In genomic region chr5:114738707-114739241, GRCm38 (mm10) we compare ENCODE assay signal across 8 mouse cellular contexts. TPM values are rescaled to one million over a fixed set of nuclear protein-coding genes. Genes with fewer than 3 reads are reported as not detected.
A peak's percentile ranks its signal among the peaks of the same experiment; 100 is the strongest.
DNase-seq lines count a peak whose midpoint lies in the region; ATAC-seq lines count a peak whose summit lies in the region.

No protein-coding gene starts in this region.

- H3K4me3 ChIP-seq in heart, embryonic 12.5 days: no peak overlapping the region
- H3K4me3 ChIP-seq in liver, embryonic 13.5 days (replicated peaks): no peak overlapping the region
- H3K4me3 ChIP-seq in forebrain, embryonic 15.5 days: no peak overlapping the region

- peak; percentile 71 for DNase-seq in adrenal gland, postnatal 14 days
- peak; percentile 68 for DNase-seq in cerebellum, adult 9-10 months
- DNase-seq in liver, embryonic 13.5 days: no peak
- DNase-seq in c-Kit-positive CD71-positive TER-119-positive erythroid progenitor cells, embryonic 14.5 days (ENCODE audit: low spot score): no peak
- no peak for DNase-seq in frontal cortex, postnatal 14 days (ENCODE audit: low spot score in 2 of 2)
- no peak for DNase-seq in retina, postnatal 1 day

- no peaks in the 10 kb centered on the region for H3K27me3 ChIP-seq in heart, embryonic 12.5 days (replicated peaks)
- H3K27me3 ChIP-seq in liver, embryonic 13.5 days: no peaks in the 10 kb centered on the region
- H3K27me3 ChIP-seq in forebrain, embryonic 15.5 days: no peaks in the 10 kb centered on the region

- peaks cover 86% of the 10 kb centered on the region for H3K36me3 ChIP-seq in heart, embryonic 12.5 days
- peaks cover 94% of the 10 kb centered on the region for H3K36me3 ChIP-seq in liver, embryonic 13.5 days
- H3K36me3 ChIP-seq in forebrain, embryonic 15.5 days: peaks cover 76% of the 10 kb centered on the region

- ATAC-seq in heart, embryonic 12.5 days (ENCODE audit: insufficient number of reproducible peaks, low FRiP score): peak; percentile 56; the same call in 1 of the 2 replicates
- ATAC-seq in liver, embryonic 13.5 days (ENCODE audit: low read depth): peak; percentile 47; the same call in 1 of the 2 replicates
- no peak for ATAC-seq in forebrain, embryonic 15.5 days (replicated peaks)

- no peaks in the 10 kb centered on the region for H3K9me3 ChIP-seq in heart, embryonic 12.5 days (replicated peaks)
- H3K9me3 ChIP-seq in liver, embryonic 13.5 days (replicated peaks): no peaks in the 10 kb centered on the region
- no peaks in the 10 kb centered on the region for H3K9me3 ChIP-seq in forebrain, embryonic 15.5 days

- H3K9ac ChIP-seq in heart, embryonic 12.5 days: no peak overlapping the region
- H3K9ac ChIP-seq in liver, embryonic 13.5 days: no peak overlapping the region
- H3K9ac ChIP-seq in forebrain, embryonic 15.5 days (replicated peaks): no peak overlapping the region

- WGBS in heart, embryonic 12.5 days: 73% methylated on average over 12 of the region's 12 CpGs
- 77% methylated on average over 12 of the region's 12 CpGs for WGBS in liver, embryonic 13.5 days (ENCODE audit: insufficient replicate concordance)
- WGBS in forebrain, embryonic 15.5 days: 89% methylated on average over 12 of the region's 12 CpGs

- no peak overlapping the region for H3K4me2 ChIP-seq in heart, embryonic 12.5 days
- H3K4me2 ChIP-seq in liver, embryonic 13.5 days: no peak overlapping the region
- no peak overlapping the region for H3K4me2 ChIP-seq in forebrain, embryonic 15.5 days (replicated peaks)

- peak overlapping the region; percentile 37; the same call in 1 of the 2 replicates for H3K27ac ChIP-seq in heart, embryonic 12.5 days (ENCODE audit: poor library complexity, severe bottlenecking)
- no peak overlapping the region for H3K27ac ChIP-seq in liver, embryonic 13.5 days
- no peak overlapping the region for H3K27ac ChIP-seq in forebrain, embryonic 15.5 days (replicated peaks)

- H3K4me1 ChIP-seq in heart, embryonic 12.5 days (replicated peaks): peaks cover 34% of the 10 kb centered on the region
- H3K4me1 ChIP-seq in liver, embryonic 13.5 days (replicated peaks): peaks cover 8% of the 10 kb centered on the region; the same call in 1 of the 2 replicates
- H3K4me1 ChIP-seq in forebrain, embryonic 15.5 days: peaks cover 14% of the 10 kb centered on the region

RNA-seq across cellular contexts. Expression of gene Tchp, which starts 31.2 kb away (rescaled TPM):
- total RNA-seq in adrenal gland, postnatal 14 days (2021): 6.9 and 10.0 TPM in 2 replicates
- 9.1 and 9.4 TPM in 2 replicates for polyA plus RNA-seq in heart, embryonic 12.5 days (2016; fragmentation: Nextera tagmentation; extraction: Ambion mirVana)
- polyA plus RNA-seq in liver, embryonic 13.5 days (2015; fragmentation: Nextera tagmentation; extraction: Ambion mirVana): 4.4 and 4.8 TPM in 2 replicates
- 14.8 and 16.7 TPM in 2 replicates for polyA plus RNA-seq in forebrain, embryonic 15.5 days (2015; fragmentation: Nextera tagmentation; extraction: Ambion mirVana)

RNA-seq across cellular contexts. Expression of gene Ankrd13a, which starts 35.7 kb away (rescaled TPM):
- total RNA-seq in adrenal gland, postnatal 14 days (2021): 89.4 and 95.0 TPM in 2 replicates
- polyA plus RNA-seq in heart, embryonic 12.5 days (2016; fragmentation: Nextera tagmentation; extraction: Ambion mirVana): 45.2 and 45.6 TPM in 2 replicates
- 43.3 and 49.0 TPM in 2 replicates for polyA plus RNA-seq in liver, embryonic 13.5 days (2015; fragmentation: Nextera tagmentation; extraction: Ambion mirVana)
- 31.4 and 32.8 TPM in 2 replicates for polyA plus RNA-seq in forebrain, embryonic 15.5 days (2015; fragmentation: Nextera tagmentation; extraction: Ambion mirVana)

RNA-seq across cellular contexts. Expression of gene Git2, which starts 36.5 kb away (rescaled TPM):
- 42.7 and 49.4 TPM in 2 replicates for total RNA-seq in adrenal gland, postnatal 14 days (2021)
- polyA plus RNA-seq in heart, embryonic 12.5 days (2016; fragmentation: Nextera tagmentation; extraction: Ambion mirVana): 33.6 and 36.4 TPM in 2 replicates
- polyA plus RNA-seq in liver, embryonic 13.5 days (2015; fragmentation: Nextera tagmentation; extraction: Ambion mirVana): 14.8 and 16.3 TPM in 2 replicates
- 46.6 and 52.5 TPM in 2 replicates for polyA plus RNA-seq in forebrain, embryonic 15.5 days (2015; fragmentation: Nextera tagmentation; extraction: Ambion mirVana)

RNA-seq across cellular contexts. Expression of gene Gltp, which starts 48.0 kb away (rescaled TPM):
- total RNA-seq in adrenal gland, postnatal 14 days (2021): 39.2 and 41.7 TPM in 2 replicates
- polyA plus RNA-seq in heart, embryonic 12.5 days (2016; fragmentation: Nextera tagmentation; extraction: Ambion mirVana): 55.3 and 56.5 TPM in 2 replicates
- polyA plus RNA-seq in liver, embryonic 13.5 days (2015; fragmentation: Nextera tagmentation; extraction: Ambion mirVana): 36.1 and 41.7 TPM in 2 replicates
- 36.9 and 39.6 TPM in 2 replicates for polyA plus RNA-seq in forebrain, embryonic 15.5 days (2015; fragmentation: Nextera tagmentation; extraction: Ambion mirVana)

Comparison
In these comparisons a context has a peak if more than half of its experiments do, and no peak if none do; other contexts are left out.
1. DNase-seq: peak in adrenal gland, postnatal 14 days (single experiment) and cerebellum, adult 9-10 months (single experiment); none in liver, embryonic 13.5 days (single experiment), c-Kit-positive CD71-positive TER-119-positive erythroid progenitor cells, embryonic 14.5 days (single experiment), frontal cortex, postnatal 14 days (0 of 2) and retina, postnatal 1 day (single experiment).